Mouse (Mus musculus): ENCODE data around the gene Nsun5.

- TF ChIP-seq CTCF (IDR thresholded peaks at IDR 0.05; ENCODE audit: low read depth) (no peak), EP300 (IDR thresholded peaks at IDR 0.05; ENCODE audit: low read depth) (no peak)
These were observed 23.3 kb upstream of the Nsun5 start for GRCm38 (mm10) chr5:135346430-135346829.
